Mouse (Mus musculus) E14TG2a.4 (cell line): ENCODE data around the gene Trim24.

ENCODE experiments used
- CTCF ChIP-seq: conservative IDR thresholded peaks from 2 replicates; pipeline ENCODE4 v1.5.1; 2014; ENCODE audit warnings: low read length
- NANOG ChIP-seq: IDR thresholded peaks from 2 replicates; pipeline ENCODE4 v1.6.1; 2014; ENCODE audit warnings: borderline replicate concordance, low read length, mixed read lengths

DNA sequence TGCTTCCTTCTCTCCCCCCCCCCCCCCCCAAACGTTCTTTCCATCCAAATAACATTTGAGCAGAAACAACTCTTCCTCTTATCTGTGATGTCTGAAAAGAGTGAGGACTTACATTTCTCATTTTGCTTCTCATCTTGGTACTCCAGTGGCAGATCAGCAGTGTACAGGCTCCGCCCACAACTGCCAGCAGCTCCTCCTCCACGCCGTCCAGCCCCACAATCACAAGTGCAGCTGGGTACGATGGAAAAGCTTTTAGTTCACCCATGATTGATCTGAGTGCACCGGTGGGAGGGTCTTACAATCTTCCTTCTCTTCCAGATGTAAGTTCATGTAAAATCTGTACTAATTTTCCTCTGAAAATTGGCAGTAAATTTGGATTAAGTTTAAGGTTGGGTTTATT, 80.7 kb downstream of the Trim24 start:
- TF ChIP-seq NANOG (no peak), CTCF (no peak)
